Mouse (Mus musculus) frontal cortex, postnatal 14 days (tissue): ENCODE measurements around the gene Plcxd3.
A peak's percentile ranks its signal among the peaks of the same experiment; 100 is the strongest.

Experiments
- DNase-seq, 2 experiments: peaks; one replicate each; pipeline ENCODE4 v3.0.0; 2022; ENCODE audit warnings: low spot score in 2 of 2

Plcxd3 gene

DNA sequence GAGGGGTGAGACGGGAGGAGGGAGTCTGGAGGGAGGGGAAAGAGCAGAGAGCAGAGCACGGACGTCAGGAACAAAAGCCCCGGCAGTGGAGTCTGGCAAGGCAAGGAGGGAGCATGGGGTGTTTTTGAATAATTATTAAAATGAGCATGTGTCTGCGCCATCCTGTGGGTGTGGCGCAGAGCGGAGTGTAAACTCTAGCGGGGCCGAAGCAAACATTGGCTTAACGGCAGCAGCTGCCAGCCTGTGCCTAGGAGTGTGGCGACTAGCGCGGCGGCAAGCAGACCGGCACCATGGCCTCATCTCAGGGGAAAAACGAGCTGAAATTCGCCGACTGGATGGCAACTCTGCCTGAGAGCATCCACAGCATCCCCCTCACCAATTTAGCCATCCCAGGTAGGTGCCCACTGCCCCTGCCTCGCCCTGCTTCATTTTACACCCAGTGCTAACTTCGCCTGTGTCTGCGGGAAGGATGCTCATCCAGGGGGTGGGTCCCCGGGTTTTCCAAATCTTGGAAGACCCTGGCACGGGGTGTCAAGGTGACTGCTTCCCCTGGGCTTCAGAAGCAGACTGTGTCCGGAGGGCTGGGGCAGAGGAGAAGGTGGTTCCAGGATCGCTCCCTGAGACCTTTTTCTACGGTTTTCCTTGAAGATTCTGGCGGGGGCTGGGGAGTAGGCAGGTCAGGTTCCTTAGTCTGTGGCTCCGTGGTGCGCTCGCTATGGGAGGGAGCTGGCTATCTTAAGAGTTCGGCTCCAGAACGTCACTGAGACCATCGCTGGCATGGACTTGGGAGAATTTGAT, at the start of gene Plcxd3:
Gene Plcxd3, plus strand, starts transcription at position 69 of the 798 bp plus-strand sequence.
- DNase-seq, result peak; percentile 13 to 22

GRCm38 (mm10) chr15:4331867-4332266, 43.4 kb upstream of the Plcxd3 start:
- no peak for DNase-seq

- no peak for DNase-seq
Observed at GRCm38 (mm10) chr15:4341620-4342019, 33.7 kb upstream of the Plcxd3 start.

DNA sequence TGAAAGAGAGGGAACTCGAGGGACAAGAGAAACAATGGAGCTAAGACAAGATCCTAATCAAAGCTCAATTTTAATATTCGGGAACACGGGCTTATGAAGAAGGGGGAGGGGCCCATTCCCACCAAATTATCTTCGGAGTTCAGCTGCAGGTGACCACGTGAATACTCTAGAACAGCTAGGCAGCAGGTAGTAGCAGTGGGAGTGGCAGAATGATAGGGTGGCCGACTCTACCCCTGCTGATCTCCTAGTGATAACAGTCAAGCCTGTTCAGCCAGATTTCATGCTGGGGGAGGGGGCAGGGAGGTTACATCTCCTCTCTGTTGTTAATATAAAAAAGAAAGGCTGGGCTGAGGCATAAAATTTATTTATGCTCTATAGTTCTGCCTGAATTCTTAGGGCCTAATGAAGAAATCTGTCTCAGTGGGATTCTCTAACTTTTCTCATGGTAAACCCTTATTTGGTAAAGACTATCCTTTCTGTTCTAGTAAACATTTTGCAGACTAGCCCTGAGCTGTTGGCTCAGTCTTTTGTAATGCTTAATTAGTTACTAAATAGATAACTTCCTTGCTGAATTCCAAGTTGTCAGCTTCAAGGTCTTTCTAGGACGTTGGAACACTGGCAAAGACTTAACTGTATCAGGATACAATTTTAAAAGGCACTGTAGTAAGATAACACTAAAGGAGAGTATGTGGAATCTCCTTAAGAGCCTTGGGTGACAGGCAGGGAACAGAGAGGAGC, 26.3 kb upstream of the Plcxd3 start:
- DNase-seq, result no peak

GRCm38 (mm10) chr15:4356397-4356796, 18.9 kb upstream of the Plcxd3 start:
- no peak for DNase-seq

- no peak for DNase-seq
Observed at GRCm38 (mm10) chr15:4357706-4358105, 17.6 kb upstream of the Plcxd3 start.

DNA sequence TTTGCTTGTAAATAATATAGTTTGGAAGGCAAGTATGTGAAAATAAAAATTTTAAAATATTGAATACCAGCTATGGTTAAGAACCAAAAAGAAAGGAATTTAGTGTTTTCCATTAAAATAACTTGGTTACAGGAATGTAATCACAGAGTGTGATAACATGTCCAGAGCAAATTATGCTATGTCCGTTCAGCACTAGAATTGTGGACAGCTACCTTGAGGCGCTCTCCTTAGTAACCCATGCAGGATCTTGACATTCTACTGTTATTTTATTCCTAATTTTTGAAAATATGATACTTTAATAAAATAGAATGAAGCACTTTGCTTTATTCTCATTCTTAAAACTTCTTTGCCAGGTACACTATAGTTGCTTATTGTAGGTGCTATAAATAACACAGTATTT, 7.5 kb upstream of the Plcxd3 start:
- no peak for DNase-seq

- DNase-seq, result no peak
Observed at GRCm38 (mm10) chr15:4374453-4374990, 769 bp upstream of the Plcxd3 start.

DNA sequence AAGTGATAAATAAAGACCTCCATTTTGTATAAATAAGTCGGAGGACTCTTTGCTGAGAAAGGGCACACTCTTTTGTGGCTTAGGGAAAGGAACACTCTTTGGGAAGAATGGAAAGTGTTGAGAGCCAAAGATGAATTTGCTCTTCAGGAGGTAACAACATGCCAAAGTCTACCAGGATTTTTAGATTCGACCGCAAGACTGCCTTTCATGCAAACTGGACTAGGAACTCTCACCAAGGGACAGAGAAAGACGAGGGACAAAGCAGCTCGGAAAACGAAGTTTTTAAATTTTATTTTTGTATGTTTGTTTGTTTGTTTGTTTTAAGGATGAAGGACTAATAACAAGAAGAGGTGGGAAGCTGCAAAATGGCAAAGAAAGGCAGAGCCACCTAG, 264 bp upstream of the Plcxd3 start:
- no peak for DNase-seq

DNA sequence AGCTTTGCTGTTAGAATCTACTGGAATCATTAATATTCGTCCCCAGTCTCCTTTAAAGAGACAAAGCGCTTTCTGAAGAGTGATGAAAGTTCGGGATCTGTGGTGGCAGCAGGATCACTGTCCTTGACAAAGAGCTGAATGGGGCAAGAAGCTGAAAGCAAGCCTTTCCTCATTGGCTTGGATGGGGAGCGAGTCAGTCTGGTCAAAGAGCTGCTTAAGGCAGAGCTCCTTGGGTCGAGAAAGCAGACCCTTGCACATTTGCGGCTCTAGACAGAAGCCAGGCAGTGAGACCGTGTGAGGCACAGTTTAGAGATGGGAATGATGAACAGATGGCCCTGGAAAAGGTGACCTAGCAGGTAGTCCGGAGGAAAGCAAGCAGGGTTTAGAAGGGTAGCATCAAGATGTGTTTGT, 935 bp downstream of the Plcxd3 start:
- DNase-seq, result peak in 1 of 2 experiments; percentile 16

- no peak for DNase-seq
Observed at GRCm38 (mm10) chr15:4378766-4379165, 3.5 kb downstream of the Plcxd3 start.

GRCm38 (mm10) chr15:4387774-4388173, 12.5 kb downstream of the Plcxd3 start:
- no peak for DNase-seq

GRCm38 (mm10) chr15:4400096-4400495, 24.8 kb downstream of the Plcxd3 start:
- no peak for DNase-seq

- DNase-seq, result no peak
Observed at GRCm38 (mm10) chr15:4411333-4411732, 36.0 kb downstream of the Plcxd3 start.

- DNase-seq, result no peak
Observed at GRCm38 (mm10) chr15:4440081-4440480, 64.8 kb downstream of the Plcxd3 start.

DNA sequence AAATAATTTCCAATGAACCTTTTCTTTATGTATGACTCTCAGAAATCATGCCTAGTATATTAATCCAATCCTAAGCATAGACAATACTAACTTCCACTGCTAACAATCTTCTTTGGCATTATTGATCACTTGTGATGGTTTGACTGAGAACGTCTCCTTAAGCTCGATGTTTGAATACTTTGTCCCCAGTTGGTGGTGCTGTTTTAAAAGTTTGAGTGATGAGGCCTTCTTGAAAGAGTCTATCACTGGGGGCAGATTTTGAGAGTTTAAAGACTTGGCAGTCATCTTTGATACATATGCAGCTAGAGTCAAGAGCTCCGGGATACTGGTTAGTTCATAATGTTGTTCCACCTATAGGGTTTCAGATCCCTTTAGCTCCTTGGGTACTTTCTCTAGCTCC, 120.9 kb downstream of the Plcxd3 start:
- no peak for DNase-seq

DNA sequence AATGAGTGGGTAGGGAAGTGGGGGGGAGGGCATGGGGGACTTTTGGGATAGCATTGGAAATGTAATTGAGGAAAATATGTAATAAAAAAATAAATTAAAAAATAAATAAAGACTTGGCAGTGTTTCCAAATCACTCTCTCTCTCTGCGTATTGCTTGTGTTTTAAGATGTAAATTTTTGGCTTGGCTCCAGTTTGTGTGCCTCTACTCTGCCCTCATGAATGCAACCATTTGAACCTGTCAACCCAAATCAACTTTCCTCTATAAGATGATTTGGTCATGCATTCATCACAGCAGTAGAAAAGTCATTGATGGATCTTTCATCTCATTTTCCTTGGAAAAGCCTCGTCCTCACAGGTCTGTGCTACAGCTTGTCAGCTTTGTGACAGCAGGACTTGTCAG, 121.7 kb downstream of the Plcxd3 start:
- no peak for DNase-seq

- no peak for DNase-seq
Observed at GRCm38 (mm10) chr15:4498036-4498435, 122.7 kb downstream of the Plcxd3 start.

- DNase-seq, result no peak
Observed at GRCm38 (mm10) chr15:4503366-4503765, 128.1 kb downstream of the Plcxd3 start.

GRCm38 (mm10) chr15:4503826-4504225, 128.5 kb downstream of the Plcxd3 start:
- no peak for DNase-seq

GRCm38 (mm10) chr15:4514724-4515123, 139.4 kb downstream of the Plcxd3 start:
- no peak for DNase-seq

GRCm38 (mm10) chr15:4524598-4524997, 149.3 kb downstream of the Plcxd3 start:
- no peak for DNase-seq

DNA sequence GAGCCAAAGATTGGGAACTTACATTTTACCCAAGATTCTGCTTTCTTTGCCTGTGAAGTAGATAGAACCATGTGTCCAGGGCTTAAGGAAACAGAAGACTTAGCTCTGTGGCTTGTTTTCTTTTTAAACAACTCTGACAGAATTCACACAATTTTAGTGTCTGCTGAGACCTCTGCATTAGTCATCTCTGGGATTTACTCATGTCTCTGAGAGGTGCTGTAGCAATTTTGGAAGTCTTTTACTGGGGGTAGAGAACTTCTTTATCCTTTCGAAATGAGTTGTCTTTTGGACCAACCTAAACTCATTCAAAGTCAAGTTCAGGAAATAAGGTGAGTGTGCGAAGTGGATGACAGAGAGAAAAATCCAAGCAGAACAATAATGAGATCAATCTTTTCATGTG, 158.4 kb downstream of the Plcxd3 start:
- DNase-seq, result no peak
